Mouse (Mus musculus): ENCODE measurements at regions not wholly inside any gene's neighbourhood (a gene's known extent, or its start where the extent isn't known, plus 50 kb on each side); places are given as distances from the start of the nearest gene placed in this dataset.

- Histone ChIP-seq H3K9me3 (replicated peaks) (no peaks in the 10 kb centered on the region), H3K4me2 (no peak overlapping the region), H3K27ac (no peak overlapping the region), H3K27me3 (0 out of 2 replicates have a peak, but pooled peaks cover 5% of the 10 kb centered on the region), H3K4me3 (replicated peaks) (no peak overlapping the region), H3K9ac (no peak overlapping the region), H3K36me3 (no peaks in the 10 kb centered on the region), H3K4me1 (peaks cover 10% of the 10 kb centered on the region)
- WGBS: 61% methylated on average over 1 of the region's 1 CpGs
- ATAC-seq (replicated peaks; ENCODE audit: low FRiP score): no peak
Observed at GRCm38 (mm10) chr19:25922806-25923205, 250.6 kb downstream of the Dmrt2 start.

- peaks cover 14% of the 10 kb centered on the region for H3K4me1 ChIP-seq
- 58% methylated on average over 10 of the region's 10 CpGs for WGBS
- ATAC-seq (replicated peaks; ENCODE audit: low FRiP score): no peak
- H3K4me2 ChIP-seq: no peak overlapping the region
- H3K27ac ChIP-seq: no peak overlapping the region
- no peaks in the 10 kb centered on the region for H3K9me3 ChIP-seq (replicated peaks)
- no peak overlapping the region for H3K4me3 ChIP-seq (replicated peaks)
- H3K36me3 ChIP-seq: no peaks in the 10 kb centered on the region
- 0 out of 2 replicates have a peak, but pooled peaks cover 5% of the 10 kb centered on the region for H3K27me3 ChIP-seq
- no peak overlapping the region for H3K9ac ChIP-seq
Observed at GRCm38 (mm10) chr19:25923727-25924384, 251.6 kb downstream of the Dmrt2 start.

- ATAC-seq (replicated peaks; ENCODE audit: low FRiP score): no peak
- Histone ChIP-seq H3K9ac (no peak overlapping the region), H3K4me1 (peaks cover 14% of the 10 kb centered on the region), H3K4me3 (replicated peaks) (no peak overlapping the region), H3K27ac (no peak overlapping the region), H3K27me3 (0 out of 2 replicates have a peak, but pooled peaks cover 5% of the 10 kb centered on the region), H3K4me2 (no peak overlapping the region), H3K9me3 (replicated peaks) (no peaks in the 10 kb centered on the region), H3K36me3 (no peaks in the 10 kb centered on the region)
- WGBS: 37% methylated on average over 5 of the region's 5 CpGs
Observed at GRCm38 (mm10) chr19:25924385-25924769, 252.2 kb downstream of the Dmrt2 start.

- Histone ChIP-seq H3K4me2 (peak overlapping the region; percentile 20), H3K9ac (no peak overlapping the region), H3K36me3 (no peaks in the 10 kb centered on the region), H3K4me1 (peaks cover 14% of the 10 kb centered on the region), H3K27ac (no peak overlapping the region), H3K9me3 (replicated peaks) (no peaks in the 10 kb centered on the region), H3K27me3 (0 out of 2 replicates have a peak, but pooled peaks cover 5% of the 10 kb centered on the region), H3K4me3 (replicated peaks) (no peak overlapping the region)
- 20% methylated on average over 9 of the region's 9 CpGs for WGBS
- peak; percentile 73 for ATAC-seq (replicated peaks; ENCODE audit: low FRiP score)
Observed at GRCm38 (mm10) chr19:25927220-25927619, 255.0 kb downstream of the Dmrt2 start.

GRCm38 (mm10) chr19:25937343-25937742 lies 265.1 kb downstream of the Dmrt2 start:
- H3K9me3 ChIP-seq (replicated peaks): no peaks in the 10 kb centered on the region
- WGBS: 14% methylated on average over 9 of the region's 9 CpGs
- ATAC-seq (replicated peaks; ENCODE audit: low FRiP score): peak; percentile 87

GRCm38 (mm10) chr19:25971210-25971609 lies 299.0 kb downstream of the Dmrt2 start:
- H3K9me3 ChIP-seq (replicated peaks): no peaks in the 10 kb centered on the region
- no peak overlapping the region for H3K4me2 ChIP-seq
- no peaks in the 10 kb centered on the region for H3K36me3 ChIP-seq
- WGBS: 65% methylated on average over 5 of the region's 5 CpGs
- ATAC-seq (replicated peaks; ENCODE audit: low FRiP score): no peak
- no peak overlapping the region for H3K9ac ChIP-seq
- H3K4me1 ChIP-seq: no peaks in the 10 kb centered on the region
- H3K27me3 ChIP-seq: no peaks in the 10 kb centered on the region
- H3K4me3 ChIP-seq (replicated peaks): no peak overlapping the region
- no peak overlapping the region for H3K27ac ChIP-seq

More at GRCm38 (mm10) chr19:25937343-25937742, 265.1 kb downstream of the Dmrt2 start:
- Histone ChIP-seq H3K4me2 (no peak overlapping the region), H3K4me1 (peaks cover 5% of the 10 kb centered on the region; the same call in 1 of the 2 replicates), H3K9ac (no peak overlapping the region), H3K27me3 (no peaks in the 10 kb centered on the region), H3K36me3 (no peaks in the 10 kb centered on the region), H3K27ac (no peak overlapping the region), H3K4me3 (replicated peaks) (no peak overlapping the region)

- H3K9ac ChIP-seq: no peak overlapping the region
- H3K4me3 ChIP-seq (replicated peaks): no peak overlapping the region
- H3K4me1 ChIP-seq: no peaks in the 10 kb centered on the region
- no peaks in the 10 kb centered on the region for H3K36me3 ChIP-seq
- H3K4me2 ChIP-seq: no peak overlapping the region
- no peak for ATAC-seq (replicated peaks; ENCODE audit: low FRiP score)
- H3K9me3 ChIP-seq (replicated peaks): no peaks in the 10 kb centered on the region
- H3K27me3 ChIP-seq: no peaks in the 10 kb centered on the region
- H3K27ac ChIP-seq: no peak overlapping the region
Observed at GRCm38 (mm10) chr19:25975202-25975601, 303.0 kb downstream of the Dmrt2 start.

- Histone ChIP-seq H3K4me2 (no peak overlapping the region), H3K4me1 (no peaks in the 10 kb centered on the region), H3K27me3 (no peaks in the 10 kb centered on the region), H3K36me3 (no peaks in the 10 kb centered on the region), H3K9me3 (replicated peaks) (no peaks in the 10 kb centered on the region), H3K9ac (no peak overlapping the region), H3K27ac (no peak overlapping the region), H3K4me3 (replicated peaks) (no peak overlapping the region)
- 81% methylated on average over 4 of the region's 4 CpGs for WGBS
- ATAC-seq (replicated peaks; ENCODE audit: low FRiP score): no peak
Observed at GRCm38 (mm10) chr19:25980308-25980707, 308.1 kb downstream of the Dmrt2 start.

GRCm38 (mm10) chr19:26014620-26015180 lies 342.5 kb downstream of the Dmrt2 start:
- Histone ChIP-seq H3K4me2 (no peak overlapping the region), H3K4me3 (replicated peaks) (no peak overlapping the region), H3K9me3 (replicated peaks) (no peaks in the 10 kb centered on the region), H3K36me3 (no peaks in the 10 kb centered on the region), H3K9ac (no peak overlapping the region), H3K27me3 (no peaks in the 10 kb centered on the region), H3K4me1 (0 out of 2 replicates have a peak, but pooled peaks cover 4% of the 10 kb centered on the region), H3K27ac (no peak overlapping the region)
- ATAC-seq (replicated peaks; ENCODE audit: low FRiP score): no peak
- 20% methylated on average over 8 of the region's 8 CpGs for WGBS

- H3K9me3 ChIP-seq (replicated peaks): no peaks in the 10 kb centered on the region
- no peak overlapping the region for H3K9ac ChIP-seq
- no peak overlapping the region for H3K4me3 ChIP-seq (replicated peaks)
- no peaks in the 10 kb centered on the region for H3K4me1 ChIP-seq
- no peaks in the 10 kb centered on the region for H3K27me3 ChIP-seq
- H3K27ac ChIP-seq: no peak overlapping the region
- ATAC-seq (replicated peaks; ENCODE audit: low FRiP score): 0 out of 2 replicates have a peak, but pooled peaks have one; percentile 46
- no peaks in the 10 kb centered on the region for H3K36me3 ChIP-seq
- no peak overlapping the region for H3K4me2 ChIP-seq
- 38% methylated on average over 7 of the region's 7 CpGs for WGBS
Observed at GRCm38 (mm10) chr19:26021141-26021540, 348.9 kb downstream of the Dmrt2 start.

GRCm38 (mm10) chr19:26026103-26026502 lies 353.9 kb downstream of the Dmrt2 start:
- no peaks in the 10 kb centered on the region for H3K9me3 ChIP-seq (replicated peaks)
- ATAC-seq (replicated peaks; ENCODE audit: low FRiP score): no peak
- H3K9ac ChIP-seq: no peak overlapping the region
- H3K4me2 ChIP-seq: no peak overlapping the region
- H3K27me3 ChIP-seq: no peaks in the 10 kb centered on the region
- no peaks in the 10 kb centered on the region for H3K4me1 ChIP-seq
- H3K4me3 ChIP-seq (replicated peaks): no peak overlapping the region
- no peak overlapping the region for H3K27ac ChIP-seq
- 69% methylated on average over 3 of the region's 3 CpGs for WGBS
- H3K36me3 ChIP-seq: no peaks in the 10 kb centered on the region

- WGBS: 9% methylated on average over 7 of the region's 7 CpGs
- Histone ChIP-seq H3K4me1 (0 out of 2 replicates have a peak, but pooled peaks cover 2% of the 10 kb centered on the region), H3K9me3 (replicated peaks) (no peaks in the 10 kb centered on the region), H3K9ac (no peak overlapping the region), H3K27ac (no peak overlapping the region), H3K4me3 (replicated peaks) (no peak overlapping the region), H3K27me3 (no peaks in the 10 kb centered on the region), H3K36me3 (no peaks in the 10 kb centered on the region), H3K4me2 (no peak overlapping the region)
- peak; percentile 75; the same call in 1 of the 2 replicates for ATAC-seq (replicated peaks; ENCODE audit: low FRiP score)
Observed at GRCm38 (mm10) chr19:26037270-26037669, 365.1 kb downstream of the Dmrt2 start.

Data from kidney, embryonic 15.5 days (tissue).